Mouse (Mus musculus) 3134 (cell line): ENCODE data around the gene Olfr1357.

ENCODE experiments used
- DNase-seq: peaks from one replicate; pipeline ENCODE4 v3.0.0-alpha.2; 2011; ENCODE audit warnings: low spot score; ENCODE audit not compliant: insufficient read length; ENCODE audit errors: extremely low read depth

Gene Olfr1357

GRCm38 (mm10) chr10:78583347-78583746, 34.5 kb downstream of the Olfr1357 start:
- no peak for DNase-seq

GRCm38 (mm10) chr10:78581121-78581520, 36.8 kb downstream of the Olfr1357 start:
- DNase-seq: no peak

- DNase-seq: no peak
Measured at GRCm38 (mm10) chr10:78578204-78578603, 39.7 kb downstream of the Olfr1357 start.

GRCm38 (mm10) chr10:78576435-78577184, 41.3 kb downstream of the Olfr1357 start:
- DNase-seq: no peak

- DNase-seq: peak; percentile 59
Measured at GRCm38 (mm10) chr10:78575690-78576089, 42.2 kb downstream of the Olfr1357 start.

GRCm38 (mm10) chr10:78575105-78575632, 42.7 kb downstream of the Olfr1357 start:
- no peak for DNase-seq

- peak; percentile 97 for DNase-seq
Measured at GRCm38 (mm10) chr10:78574250-78575104, 43.4 kb downstream of the Olfr1357 start, which contains the start of gene Ilvbl. Gene Ilvbl (plus strand): TSS chr10:78574346.

GRCm38 (mm10) chr10:78573226-78573625, 44.6 kb downstream of the Olfr1357 start:
- no peak for DNase-seq

GRCm38 (mm10) chr10:78570897-78571296, 47.0 kb downstream of the Olfr1357 start:
- no peak for DNase-seq

- DNase-seq: no peak
Measured at GRCm38 (mm10) chr10:78570416-78570815, 47.5 kb downstream of the Olfr1357 start.

GRCm38 (mm10) chr10:78569686-78570085, 48.2 kb downstream of the Olfr1357 start:
- DNase-seq: no peak

GRCm38 (mm10) chr10:78569191-78569590, 48.7 kb downstream of the Olfr1357 start:
- DNase-seq: no peak

GRCm38 (mm10) chr10:78565070-78565469, 52.8 kb downstream of the Olfr1357 start:
- no peak for DNase-seq
